Comparison of ENCODE assay signal across 10 mouse cellular contexts in the genomic region with DNA sequence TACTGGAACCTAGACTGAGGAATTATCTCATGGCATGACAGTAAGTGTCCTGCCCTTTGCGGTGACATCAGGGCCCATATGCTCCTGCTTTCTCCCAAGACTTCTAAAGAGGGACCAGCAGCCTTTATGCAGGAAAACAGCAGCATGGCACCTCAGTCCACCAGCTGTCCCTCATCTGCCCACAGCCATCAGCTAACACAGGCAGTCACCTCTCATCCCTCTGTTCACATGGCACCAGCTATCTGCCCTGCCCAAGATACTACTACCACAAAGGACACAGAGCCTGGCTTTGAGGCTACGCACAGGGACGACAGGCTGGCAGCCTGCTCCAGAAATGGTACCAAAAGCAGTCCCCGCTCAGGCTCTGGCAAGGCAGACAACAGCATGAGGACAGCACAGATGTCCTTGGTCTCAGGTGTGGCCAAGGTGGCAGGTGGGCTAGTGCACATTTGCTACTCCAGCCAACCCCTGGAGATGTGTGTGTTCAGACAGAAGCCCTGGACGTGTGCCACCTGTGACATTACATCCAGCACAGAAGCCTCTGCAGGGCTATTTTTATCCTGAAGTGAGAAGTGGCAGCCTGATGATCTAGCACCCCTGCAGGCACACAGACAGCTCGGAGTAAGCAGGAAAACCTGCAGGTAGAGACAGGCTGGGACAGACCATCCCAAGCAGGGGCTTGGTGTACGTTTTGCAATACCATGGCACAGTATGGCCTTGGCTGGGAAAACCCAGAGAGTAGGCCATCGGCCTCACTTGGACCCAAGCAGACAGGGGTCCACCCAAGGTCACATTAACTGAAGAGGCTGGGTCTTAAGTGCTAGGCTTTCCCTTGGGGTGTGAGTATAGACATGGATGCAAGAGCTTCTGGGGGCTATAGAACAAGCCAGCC.
DNase-seq lines count a peak whose midpoint lies in the region; ATAC-seq lines count a peak whose summit lies in the region.
"Had no signal": no experiment of that assay in that cellular context is flagged by ENCODE, and none has a peak within 500 bp of the region (broad histone marks: within the 10 kb centered on the region; RNA-seq: fewer than 3 reads in every experiment).

No protein-coding gene starts in this region.

- H3K9me3 ChIP-seq in midbrain, embryonic 11.5 days (ENCODE audit: control insufficient read depth, low read length): no peaks in the 10 kb centered on the region
- no peaks in the 10 kb centered on the region for H3K9me3 ChIP-seq in midbrain, embryonic 10.5 days (replicated peaks)
- no peaks in the 10 kb centered on the region for H3K9me3 ChIP-seq in neural tube, embryonic 14.5 days (ENCODE audit: control insufficient read depth, low read length)
- H3K9me3 ChIP-seq: liver, embryonic 15.5 days had no signal

- peaks cover 2% of the 10 kb centered on the region; the same call in 1 of the 2 replicates for H3K36me3 ChIP-seq in midbrain, embryonic 11.5 days (ENCODE audit: control insufficient read depth, insufficient read depth, low read length)
- peaks cover 22% of the 10 kb centered on the region; the same call in 1 of the 2 replicates for H3K36me3 ChIP-seq in midbrain, embryonic 10.5 days
- no peaks in the 10 kb centered on the region for H3K36me3 ChIP-seq in neural tube, embryonic 14.5 days (ENCODE audit: control insufficient read depth, insufficient read depth, low read length)
- H3K36me3 ChIP-seq: liver, embryonic 15.5 days had no signal

- no peak overlapping the region for H3K9ac ChIP-seq in midbrain, embryonic 11.5 days (ENCODE audit: low read length)
- no peak overlapping the region for H3K9ac ChIP-seq in neural tube, embryonic 14.5 days (replicated peaks; ENCODE audit: low read depth, low read length)
- H3K9ac ChIP-seq: liver, embryonic 15.5 days had no signal

- no peaks in the 10 kb centered on the region for H3K4me1 ChIP-seq in midbrain, embryonic 11.5 days (ENCODE audit: control insufficient read depth, insufficient read depth, low read length)
- 0 out of 2 replicates have a peak, but pooled peaks cover 4% of the 10 kb centered on the region for H3K4me1 ChIP-seq in midbrain, embryonic 10.5 days
- H3K4me1 ChIP-seq in neural tube, embryonic 14.5 days (ENCODE audit: control insufficient read depth, insufficient read depth, low read length): peaks cover 7% of the 10 kb centered on the region

- no peak overlapping the region for H3K27ac ChIP-seq in midbrain, embryonic 11.5 days (ENCODE audit: low read depth, low read length)
- no peak overlapping the region for H3K27ac ChIP-seq in midbrain, embryonic 10.5 days (replicated peaks)
- H3K27ac ChIP-seq in neural tube, embryonic 14.5 days (ENCODE audit: low read depth, low read length): peak overlapping the region; percentile 29; the same call in 1 of the 2 replicates
- H3K27ac ChIP-seq: liver, embryonic 15.5 days had no signal

- 92% methylated on average over 8 of the region's 8 CpGs for whole genome bisulfite sequencing in midbrain, embryonic 11.5 days
- WGBS in midbrain, embryonic 10.5 days: 91% methylated on average over 8 of the region's 8 CpGs
- 80% methylated on average over 8 of the region's 8 CpGs for WGBS in neural tube, embryonic 14.5 days

- H3K27me3 ChIP-seq in midbrain, embryonic 11.5 days (ENCODE audit: control insufficient read depth, insufficient read depth, low read length): no peaks in the 10 kb centered on the region
- no peaks in the 10 kb centered on the region for H3K27me3 ChIP-seq in midbrain, embryonic 10.5 days (ENCODE audit: low read depth, poor library complexity, severe bottlenecking)
- no peaks in the 10 kb centered on the region for H3K27me3 ChIP-seq in neural tube, embryonic 14.5 days (ENCODE audit: control insufficient read depth, insufficient read depth, low read length)
- H3K27me3 ChIP-seq: liver, embryonic 15.5 days had no signal

- intact Hi-C loops in gastrocnemius, postnatal 36 days (cut with DNase I): loop anchor here (5.0 kb wide), 2 partner anchors 99 to 179 kb away; no protein-coding TSS in a partner anchor

- H3K4me3 ChIP-seq in midbrain, embryonic 11.5 days (ENCODE audit: low read depth, low read length): no peak overlapping the region
- H3K4me3 ChIP-seq in midbrain, embryonic 10.5 days: no peak overlapping the region
- no peak overlapping the region for H3K4me3 ChIP-seq in neural tube, embryonic 14.5 days (ENCODE audit: low read depth, low read length)
- H3K4me3 ChIP-seq: liver, embryonic 15.5 days had no signal

- ATAC-seq in midbrain, embryonic 11.5 days (ENCODE audit: low FRiP score): no peak
- no peak for ATAC-seq in neural tube, embryonic 14.5 days (ENCODE audit: low read depth)

- H3K4me2 ChIP-seq in midbrain, embryonic 11.5 days: no peak overlapping the region
- no peak overlapping the region for H3K4me2 ChIP-seq in neural tube, embryonic 14.5 days (ENCODE audit: low read depth, low read length)
- H3K4me2 ChIP-seq: liver, embryonic 15.5 days had no signal

- DNase-seq in adrenal gland, postnatal 14 days: peak; percentile 22
- no peak for DNase-seq in adrenal gland, postnatal 36 days
- peak; percentile 67 for DNase-seq in midbrain, embryonic 11.5 days (ENCODE audit: low spot score, missing footprints)
- DNase-seq in midbrain, embryonic 10.5 days (ENCODE audit: low spot score): no peak
- peak; percentile 26 to 37 for DNase-seq in gastrocnemius, postnatal 36 days
- DNase-seq in thymus, adult 18-20 months: no peak
- no peak for DNase-seq in lung, postnatal 4 days
- DNase-seq: adrenal gland, adult 8-10 months had no signal

Comparison
In these comparisons a context has a peak if more than half of its experiments do, and no peak if none do; other contexts are left out.
1. DNase-seq: peak in adrenal gland, postnatal 14 days (single experiment), midbrain, embryonic 11.5 days (single experiment) and gastrocnemius, postnatal 36 days (2 of 2); none in adrenal gland, postnatal 36 days (0 of 2), midbrain, embryonic 10.5 days (single experiment), thymus, adult 18-20 months (0 of 2) and lung, postnatal 4 days (0 of 2).